Mouse (Mus musculus): ENCODE measurements around the gene Rplp2. TPM values are rescaled to one million over a fixed set of nuclear protein-coding genes. Genes with fewer than 3 reads are reported as not detected.

The Rplp2 gene
- polyA plus RNA-seq, 1 experiment from 2014 or later, result 845 TPM

DNA sequence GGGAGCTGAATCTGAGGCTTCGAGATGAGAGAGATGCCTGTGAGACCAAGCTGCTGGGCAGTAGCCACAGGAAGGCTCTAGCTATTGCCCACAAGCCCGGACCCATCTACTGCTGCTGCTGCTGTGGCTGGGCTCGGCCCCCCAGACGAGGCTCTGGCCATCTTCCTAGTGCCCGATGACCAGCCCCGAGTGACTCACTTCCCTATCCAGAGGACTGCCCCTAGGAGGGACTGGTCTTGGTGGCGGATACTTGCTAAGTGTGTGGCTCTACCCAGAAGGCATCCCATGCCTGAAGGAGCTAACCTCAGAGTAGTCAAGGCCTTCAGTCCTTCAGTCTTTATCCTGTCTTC, 18.9 kb downstream of the Rplp2 start:
- Histone ChIP-seq H3K4me3 (ENCODE audit: low read depth, low read length) (no peak overlapping the region), H3K27ac (ENCODE audit: low read depth, low read length) (no peak overlapping the region), H3K9me3 (replicated peaks; ENCODE audit: control insufficient read depth, low read length) (no peaks in the 10 kb centered on the region), H3K4me2 (ENCODE audit: low read length) (no peak overlapping the region), H3K9ac (ENCODE audit: low read length) (no peak overlapping the region), H3K4me1 (ENCODE audit: control insufficient read depth, insufficient read depth, low read length) (peaks cover 20% of the 10 kb centered on the region), H3K27me3 (replicated peaks; ENCODE audit: control insufficient read depth, insufficient read depth, low read length) (peaks cover 56% of the 10 kb centered on the region), H3K36me3 (ENCODE audit: control insufficient read depth, insufficient read depth, low read length) (peaks cover 13% of the 10 kb centered on the region)
- no peak for DNase-seq (ENCODE audit: low spot score)
- 79% methylated on average over 7 of the region's 7 CpGs for WGBS
- ATAC-seq, result no peak

DNA sequence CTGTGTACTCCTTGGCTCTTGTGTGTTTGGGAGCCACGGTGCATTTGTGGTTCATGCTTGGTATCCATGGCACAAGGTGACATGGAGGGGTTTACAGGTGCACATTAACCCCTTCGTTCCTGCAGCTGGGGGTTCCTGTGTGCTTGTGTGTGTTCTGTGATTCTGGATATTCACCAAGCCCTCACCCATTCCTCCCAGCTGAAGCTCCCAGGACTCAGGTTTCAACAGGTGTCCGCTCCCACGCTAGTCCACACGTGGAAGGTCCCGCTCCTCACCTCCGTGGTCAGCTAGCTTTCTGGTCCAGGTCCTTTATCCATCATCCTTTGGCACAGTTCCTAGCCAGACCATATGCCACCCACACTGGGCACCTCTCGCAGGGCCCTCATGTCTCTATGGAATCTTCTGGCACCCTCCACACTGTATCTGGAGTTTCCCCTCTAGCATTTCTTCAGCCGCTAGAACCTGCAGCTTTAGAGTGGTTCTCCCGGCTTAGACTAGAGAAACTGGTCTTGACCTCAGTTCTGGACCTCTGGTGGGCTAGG, 19.5 kb downstream of the Rplp2 start:
- H3K27ac ChIP-seq (ENCODE audit: low read depth, low read length), result no peak overlapping the region
- peaks cover 17% of the 10 kb centered on the region for H3K4me1 ChIP-seq (ENCODE audit: control insufficient read depth, insufficient read depth, low read length)
- ATAC-seq (no peak), DNase-seq (ENCODE audit: low spot score) (no peak)
- H3K36me3 ChIP-seq (ENCODE audit: control insufficient read depth, insufficient read depth, low read length), result peaks cover 19% of the 10 kb centered on the region
- peak overlapping the region; percentile 57 for H3K4me3 ChIP-seq (ENCODE audit: low read depth, low read length)
- WGBS, result 61% methylated on average over 10 of the region's 10 CpGs
- peaks cover 49% of the 10 kb centered on the region for H3K27me3 ChIP-seq (replicated peaks; ENCODE audit: control insufficient read depth, insufficient read depth, low read length)
- H3K9me3 ChIP-seq (replicated peaks; ENCODE audit: control insufficient read depth, low read length), result no peaks in the 10 kb centered on the region
- H3K9ac ChIP-seq (ENCODE audit: low read length), result peak overlapping the region; percentile 75; the same call in 1 of the 2 replicates
- H3K4me2 ChIP-seq (ENCODE audit: low read length), result peak overlapping the region; percentile 75

DNA sequence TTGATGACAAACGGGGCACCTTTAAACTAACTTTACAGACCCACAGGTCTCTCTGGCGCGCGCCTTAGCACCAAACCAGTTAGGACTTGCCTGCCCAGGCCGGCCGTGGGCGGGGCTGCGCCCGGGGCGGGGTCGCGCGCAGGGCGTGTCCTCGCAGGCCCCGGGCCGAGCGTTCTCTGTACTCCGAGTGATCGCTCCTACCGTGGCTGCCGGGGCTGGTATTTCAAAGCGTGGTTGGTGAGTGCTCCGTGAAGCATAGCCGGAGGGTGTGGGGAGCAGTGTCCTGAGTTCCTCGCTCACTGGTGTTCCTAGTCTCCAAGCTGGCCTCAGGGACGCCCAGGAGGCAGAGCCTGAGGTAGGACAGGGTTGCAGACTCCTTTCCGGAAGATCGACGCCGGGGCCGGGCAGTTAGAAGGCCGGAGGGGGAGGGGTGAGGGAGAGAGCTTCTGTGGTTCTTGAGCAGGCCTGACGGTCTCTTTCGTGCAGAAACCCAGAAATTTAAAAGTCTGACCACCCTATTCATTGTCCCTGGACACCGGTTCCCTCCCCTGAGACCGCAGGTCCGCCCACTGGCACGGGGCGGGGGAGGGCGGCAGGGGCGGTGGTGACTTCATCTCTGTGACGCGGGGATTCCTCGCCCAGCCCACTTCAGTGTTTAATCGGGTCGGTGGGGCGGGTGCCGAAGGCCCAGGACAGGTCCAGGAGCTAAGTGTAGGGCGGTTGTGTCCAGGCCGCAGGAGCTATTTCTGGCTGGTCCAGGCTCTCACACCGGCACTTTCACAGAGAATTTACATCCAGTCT, 20.3 kb downstream of the Rplp2 start, which contains the start of gene Cd151:
Cd151 (plus strand) TSS at position 163 of the 801 bp plus-strand sequence.
- H3K9me3 ChIP-seq (replicated peaks; ENCODE audit: control insufficient read depth, low read length), result no peaks in the 10 kb centered on the region
- H3K4me3 ChIP-seq (ENCODE audit: low read depth, low read length), result peak within 1 kb of the TSS; percentile 57
- peaks cover 25% of the 10 kb centered on the region for H3K36me3 ChIP-seq (ENCODE audit: control insufficient read depth, insufficient read depth, low read length)
- peaks cover 42% of the 10 kb centered on the region for H3K27me3 ChIP-seq (replicated peaks; ENCODE audit: control insufficient read depth, insufficient read depth, low read length)
- peak; percentile 75 for DNase-seq (ENCODE audit: low spot score)
- peak within 1 kb of the TSS; percentile 75 for H3K4me2 ChIP-seq (ENCODE audit: low read length)
- peak within 1 kb of the TSS; percentile 75 for H3K9ac ChIP-seq (ENCODE audit: low read length)
- peak within 1 kb of the TSS; percentile 85 for H3K27ac ChIP-seq (ENCODE audit: low read depth, low read length)
- under 1% methylated on average over 52 of the region's 52 CpGs for WGBS
- ATAC-seq, result peak; percentile 68
- H3K4me1 ChIP-seq (ENCODE audit: control insufficient read depth, insufficient read depth, low read length), result peaks cover 17% of the 10 kb centered on the region

DNA sequence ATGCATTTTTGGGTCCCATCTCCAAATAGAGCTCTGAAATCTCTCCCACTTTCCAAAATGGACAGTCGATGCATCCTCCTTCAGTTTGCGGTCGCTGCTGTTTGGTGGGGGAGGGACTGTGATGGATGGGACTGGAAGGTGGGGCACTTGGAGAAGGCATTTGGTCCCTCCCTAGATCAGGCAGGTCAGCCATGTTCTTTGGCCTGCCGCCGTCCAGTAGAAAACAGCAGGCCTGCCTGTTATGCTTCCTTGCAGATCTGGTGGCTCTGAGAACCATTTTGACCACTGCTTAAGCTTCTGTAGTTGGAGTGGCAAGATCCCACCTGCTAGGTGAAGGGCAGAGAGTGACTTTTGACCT, 21.0 kb downstream of the Rplp2 start:
- H3K27ac ChIP-seq (ENCODE audit: low read depth, low read length), result peak overlapping the region; percentile 85
- no peaks in the 10 kb centered on the region for H3K9me3 ChIP-seq (replicated peaks; ENCODE audit: control insufficient read depth, low read length)
- ATAC-seq (peak; percentile 14), DNase-seq (ENCODE audit: low spot score) (no peak)
- peak overlapping the region; percentile 75 for H3K4me2 ChIP-seq (ENCODE audit: low read length)
- peak overlapping the region; percentile 75 for H3K9ac ChIP-seq (ENCODE audit: low read length)
- H3K4me1 ChIP-seq (ENCODE audit: control insufficient read depth, insufficient read depth, low read length), result peaks cover 17% of the 10 kb centered on the region
- H3K36me3 ChIP-seq (ENCODE audit: control insufficient read depth, insufficient read depth, low read length), result peaks cover 31% of the 10 kb centered on the region
- H3K27me3 ChIP-seq (replicated peaks; ENCODE audit: control insufficient read depth, insufficient read depth, low read length), result peaks cover 34% of the 10 kb centered on the region
- H3K4me3 ChIP-seq (ENCODE audit: low read depth, low read length), result peak overlapping the region; percentile 57
- 31% methylated on average over 5 of the region's 5 CpGs for WGBS

DNA sequence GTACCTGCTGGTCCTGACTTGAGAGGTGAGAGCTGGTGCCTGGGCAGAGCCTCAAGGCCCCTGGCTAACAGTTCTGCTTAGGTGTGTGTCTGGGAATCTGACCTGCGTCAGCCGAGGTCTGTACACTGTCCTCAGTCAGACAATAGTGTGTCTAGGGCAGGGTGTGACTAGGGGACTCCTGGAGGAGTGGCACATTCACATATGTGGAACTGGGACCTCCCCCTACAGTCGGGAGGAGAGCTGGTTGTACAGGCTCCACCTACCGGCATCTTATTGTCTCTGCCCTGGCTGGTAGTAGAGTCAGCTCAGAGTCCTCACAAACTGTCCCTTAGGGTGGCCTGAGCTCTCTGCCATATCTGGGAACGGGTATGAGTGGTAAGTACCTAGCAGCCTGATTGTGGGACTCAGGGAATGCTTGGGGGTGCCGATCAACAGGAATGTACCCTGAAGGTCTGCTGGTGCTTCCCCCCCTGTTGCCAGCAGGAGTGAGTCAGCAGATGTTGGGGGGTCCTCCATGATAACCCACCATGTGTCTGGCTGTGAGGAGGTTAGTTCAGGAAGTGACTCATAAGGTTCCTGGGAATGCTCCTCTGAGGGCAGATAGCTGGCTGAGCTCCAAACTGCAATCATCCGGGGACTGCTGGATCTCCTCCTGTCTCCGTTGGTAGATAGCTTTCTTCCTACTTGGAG, 21.5 kb downstream of the Rplp2 start:
- 20% methylated on average over 8 of the region's 8 CpGs for WGBS
- peak; percentile 76 for ATAC-seq
- H3K4me1 ChIP-seq (ENCODE audit: control insufficient read depth, insufficient read depth, low read length), result peaks cover 17% of the 10 kb centered on the region

DNA sequence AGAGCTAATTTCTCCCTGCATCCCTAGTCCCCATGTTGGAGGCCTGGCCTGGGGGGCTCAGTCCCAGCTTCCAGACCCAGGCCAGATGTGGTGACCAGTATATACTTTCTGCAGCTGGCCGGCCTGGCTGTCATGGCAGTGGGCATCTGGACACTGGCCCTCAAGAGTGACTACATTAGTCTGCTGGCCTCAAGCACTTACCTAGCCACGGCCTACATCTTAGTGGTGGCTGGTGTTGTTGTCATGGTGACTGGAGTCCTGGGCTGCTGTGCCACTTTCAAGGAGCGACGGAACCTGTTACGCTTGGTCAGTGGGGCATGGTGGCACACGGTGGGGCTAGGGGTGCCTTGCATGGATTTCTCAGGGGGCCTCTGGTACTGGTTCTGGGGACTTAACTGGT, 22.2 kb downstream of the Rplp2 start:
- Histone ChIP-seq H3K4me1 (ENCODE audit: control insufficient read depth, insufficient read depth, low read length) (peaks cover 24% of the 10 kb centered on the region), H3K27ac (ENCODE audit: low read depth, low read length) (peak overlapping the region; percentile 85; the same call in 1 of the 2 replicates), H3K9ac (ENCODE audit: low read length) (peak overlapping the region; percentile 75), H3K9me3 (replicated peaks; ENCODE audit: control insufficient read depth, low read length) (no peaks in the 10 kb centered on the region), H3K4me2 (ENCODE audit: low read length) (peak overlapping the region; percentile 75), H3K4me3 (ENCODE audit: low read depth, low read length) (peak overlapping the region; percentile 57), H3K27me3 (replicated peaks; ENCODE audit: control insufficient read depth, insufficient read depth, low read length) (peaks cover 22% of the 10 kb centered on the region), H3K36me3 (ENCODE audit: control insufficient read depth, insufficient read depth, low read length) (peaks cover 31% of the 10 kb centered on the region)
- ATAC-seq (no peak), DNase-seq (ENCODE audit: low spot score) (no peak)
- WGBS, result 81% methylated on average over 6 of the region's 6 CpGs

More for the DNA sequence above, 21.5 kb downstream of the Rplp2 start:
- H3K4me3 ChIP-seq (ENCODE audit: low read depth, low read length), result peak overlapping the region; percentile 57
- DNase-seq (ENCODE audit: low spot score), result peak; percentile 85
- H3K36me3 ChIP-seq (ENCODE audit: control insufficient read depth, insufficient read depth, low read length), result peaks cover 31% of the 10 kb centered on the region
- no peaks in the 10 kb centered on the region for H3K9me3 ChIP-seq (replicated peaks; ENCODE audit: control insufficient read depth, low read length)
- H3K4me2 ChIP-seq (ENCODE audit: low read length), result peak overlapping the region; percentile 75
- H3K9ac ChIP-seq (ENCODE audit: low read length), result peak overlapping the region; percentile 75
- peaks cover 29% of the 10 kb centered on the region for H3K27me3 ChIP-seq (replicated peaks; ENCODE audit: control insufficient read depth, insufficient read depth, low read length)
- peak overlapping the region; percentile 85 for H3K27ac ChIP-seq (ENCODE audit: low read depth, low read length)

DNA sequence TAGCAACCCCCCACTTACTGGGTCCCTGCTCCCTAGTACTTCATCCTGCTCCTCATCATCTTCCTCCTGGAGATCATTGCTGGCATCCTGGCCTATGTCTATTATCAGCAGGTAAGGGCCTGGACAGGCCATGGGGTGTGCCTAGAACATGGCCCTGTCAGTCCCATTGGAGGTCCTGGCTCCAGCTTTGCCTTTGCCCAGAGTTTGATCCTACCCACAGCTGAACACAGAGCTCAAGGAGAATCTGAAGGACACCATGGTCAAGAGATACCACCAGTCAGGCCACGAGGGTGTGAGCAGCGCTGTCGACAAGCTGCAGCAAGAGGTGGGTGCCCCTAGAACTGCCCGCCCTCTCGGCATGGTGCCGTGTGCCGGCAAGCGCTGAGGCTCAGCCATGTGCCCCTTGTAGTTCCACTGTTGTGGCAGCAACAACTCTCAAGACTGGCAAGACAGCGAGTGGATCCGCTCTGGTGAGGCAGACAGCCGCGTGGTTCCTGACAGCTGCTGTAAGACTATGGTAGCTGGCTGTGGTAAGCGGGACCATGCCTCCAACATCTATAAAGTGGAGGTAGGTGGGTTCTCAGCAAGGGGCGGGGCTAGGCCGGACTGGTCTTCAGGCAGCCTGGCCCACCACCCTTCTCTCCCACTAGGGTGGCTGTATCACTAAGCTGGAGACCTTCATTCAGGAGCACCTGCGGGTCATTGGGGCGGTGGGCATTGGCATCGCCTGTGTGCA, 22.9 kb downstream of the Rplp2 start:
- no peak overlapping the region; the same call in 1 of the 2 replicates for H3K9ac ChIP-seq (ENCODE audit: low read length)
- H3K27me3 ChIP-seq (replicated peaks; ENCODE audit: control insufficient read depth, insufficient read depth, low read length), result peaks cover 15% of the 10 kb centered on the region
- no peak overlapping the region for H3K4me3 ChIP-seq (ENCODE audit: low read depth, low read length)
- H3K27ac ChIP-seq (ENCODE audit: low read depth, low read length), result no peak overlapping the region
- no peaks in the 10 kb centered on the region for H3K9me3 ChIP-seq (replicated peaks; ENCODE audit: control insufficient read depth, low read length)
- peaks cover 25% of the 10 kb centered on the region for H3K4me1 ChIP-seq (ENCODE audit: control insufficient read depth, insufficient read depth, low read length)
- ATAC-seq (no peak), DNase-seq (ENCODE audit: low spot score) (no peak)
- H3K4me2 ChIP-seq (ENCODE audit: low read length), result no peak overlapping the region; the same call in 1 of the 2 replicates
- WGBS, result 90% methylated on average over 18 of the region's 18 CpGs
- peaks cover 31% of the 10 kb centered on the region for H3K36me3 ChIP-seq (ENCODE audit: control insufficient read depth, insufficient read depth, low read length)

DNA sequence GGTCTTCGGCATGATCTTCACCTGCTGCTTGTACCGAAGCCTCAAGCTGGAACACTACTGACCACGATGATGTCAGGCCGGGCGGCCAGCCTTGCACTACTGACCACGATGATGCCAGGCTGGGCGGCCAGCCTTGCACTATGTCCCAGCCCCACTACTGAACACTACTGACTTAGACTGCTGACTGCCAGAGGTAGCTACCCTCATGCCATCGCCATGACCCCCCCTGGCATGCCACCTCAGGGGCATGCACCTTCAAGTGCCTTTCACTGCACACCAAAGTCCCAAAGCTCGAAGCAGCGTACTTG, 23.4 kb downstream of the Rplp2 start:
- no peak overlapping the region for H3K4me2 ChIP-seq (ENCODE audit: low read length)
- H3K9me3 ChIP-seq (replicated peaks; ENCODE audit: control insufficient read depth, low read length), result no peaks in the 10 kb centered on the region
- 94% methylated on average over 10 of the region's 10 CpGs for WGBS
- DNase-seq (ENCODE audit: low spot score) (no peak), ATAC-seq (no peak)
- no peak overlapping the region for H3K27ac ChIP-seq (ENCODE audit: low read depth, low read length)
- H3K4me1 ChIP-seq (ENCODE audit: control insufficient read depth, insufficient read depth, low read length), result peaks cover 25% of the 10 kb centered on the region
- H3K27me3 ChIP-seq (replicated peaks; ENCODE audit: control insufficient read depth, insufficient read depth, low read length), result peaks cover 10% of the 10 kb centered on the region
- H3K36me3 ChIP-seq (ENCODE audit: control insufficient read depth, insufficient read depth, low read length), result peaks cover 31% of the 10 kb centered on the region
- no peak overlapping the region for H3K9ac ChIP-seq (ENCODE audit: low read length)
- H3K4me3 ChIP-seq (ENCODE audit: low read depth, low read length), result no peak overlapping the region
